Mouse (Mus musculus) inflammation-experienced regulatory T-cells, adult 6 months (primary cell): ENCODE measurements around the gene C1qtnf4. TPM values are rescaled to one million over a fixed set of nuclear protein-coding genes. Genes with fewer than 3 reads are reported as not detected.
"Not testable (repeated sequence)": the region's sequence is repeated elsewhere in the genome, so short reads cannot be mapped to it uniquely, and the experiment has no call there.

Source experiments
- ATAC-seq: one replicate; pipeline ENCODE4 v1.8.0; 2017
- polyA plus RNA-seq, 3 experiments: library from polyadenylated mRNA; unstranded; fragments of 100-300 nt; shearing (Covaris generic); gene quantifications; one replicate each; pipeline ENCODE4 v1.2.1; 2017

The C1qtnf4 gene
- polyA plus RNA-seq, 3 experiments from 2014 or later = 0.65 to 1.7 (median 1.2) TPM

GRCm38 (mm10) chr2:90886436-90886835 is 776 bp downstream of the C1qtnf4 start:
- no peak for ATAC-seq

- ATAC-seq = no peak
These were observed 2.0 kb downstream of the C1qtnf4 start for GRCm38 (mm10) chr2:90887627-90888026.

- peak; percentile 81 for ATAC-seq
These were observed 4.2 kb downstream of the C1qtnf4 start for GRCm38 (mm10) chr2:90889550-90890548.

GRCm38 (mm10) chr2:90893673-90894298 is 8.1 kb downstream of the C1qtnf4 start:
- ATAC-seq = no peak

GRCm38 (mm10) chr2:90894299-90894677 is 8.6 kb downstream of the C1qtnf4 start:
- ATAC-seq = not testable (repeated sequence)

- no peak for ATAC-seq
These were observed 17.7 kb downstream of the C1qtnf4 start for GRCm38 (mm10) chr2:90903398-90903797.

- peak; percentile 96 for ATAC-seq
These were observed 18.6 kb downstream of the C1qtnf4 start, which contains the start of the genes Kbtbd4 and Ndufs3 for GRCm38 (mm10) chr2:90904076-90904855. Kbtbd4 (plus strand) TSS chr2:90904740. Ndufs3 (minus strand) TSS chr2:90904827.

- ATAC-seq = no peak
These were observed 19.2 kb downstream of the C1qtnf4 start for GRCm38 (mm10) chr2:90904856-90905224.

- ATAC-seq = no peak
These were observed 21.1 kb downstream of the C1qtnf4 start for GRCm38 (mm10) chr2:90906721-90907120.

GRCm38 (mm10) chr2:90910861-90911260 is 25.2 kb downstream of the C1qtnf4 start:
- ATAC-seq = no peak

- no peak for ATAC-seq
These were observed 26.0 kb downstream of the C1qtnf4 start for GRCm38 (mm10) chr2:90911668-90912067.

- ATAC-seq = no peak
These were observed 28.0 kb downstream of the C1qtnf4 start for GRCm38 (mm10) chr2:90913671-90914070.

GRCm38 (mm10) chr2:90915516-90915915 is 29.9 kb downstream of the C1qtnf4 start:
- no peak for ATAC-seq

- no peak for ATAC-seq
These were observed 31.0 kb downstream of the C1qtnf4 start for GRCm38 (mm10) chr2:90916560-90917232.

GRCm38 (mm10) chr2:90917233-90917998 is 31.8 kb downstream of the C1qtnf4 start:
- peak; percentile 64 for ATAC-seq

- peak; percentile 48 for ATAC-seq
These were observed 32.5 kb downstream of the C1qtnf4 start for GRCm38 (mm10) chr2:90917999-90918698.

- no peak for ATAC-seq
These were observed 35.5 kb downstream of the C1qtnf4 start for GRCm38 (mm10) chr2:90921178-90921577.

GRCm38 (mm10) chr2:90922636-90923035 is 37.0 kb downstream of the C1qtnf4 start:
- no peak for ATAC-seq

GRCm38 (mm10) chr2:90928566-90928965 is 42.9 kb downstream of the C1qtnf4 start:
- ATAC-seq = no peak

- ATAC-seq = no peak
These were observed 46.2 kb downstream of the C1qtnf4 start for GRCm38 (mm10) chr2:90931829-90932228.

GRCm38 (mm10) chr2:90932273-90932672 is 46.6 kb downstream of the C1qtnf4 start:
- no peak for ATAC-seq
